Mouse (Mus musculus) cerebellum, adult 18-20 months (tissue): ENCODE results near the gene Tbk1.

Experiments used
- DNase-seq, 2 experiments: peaks; one replicate each; pipeline ENCODE4 v3.0.0; 2021

The Tbk1 gene

DNA sequence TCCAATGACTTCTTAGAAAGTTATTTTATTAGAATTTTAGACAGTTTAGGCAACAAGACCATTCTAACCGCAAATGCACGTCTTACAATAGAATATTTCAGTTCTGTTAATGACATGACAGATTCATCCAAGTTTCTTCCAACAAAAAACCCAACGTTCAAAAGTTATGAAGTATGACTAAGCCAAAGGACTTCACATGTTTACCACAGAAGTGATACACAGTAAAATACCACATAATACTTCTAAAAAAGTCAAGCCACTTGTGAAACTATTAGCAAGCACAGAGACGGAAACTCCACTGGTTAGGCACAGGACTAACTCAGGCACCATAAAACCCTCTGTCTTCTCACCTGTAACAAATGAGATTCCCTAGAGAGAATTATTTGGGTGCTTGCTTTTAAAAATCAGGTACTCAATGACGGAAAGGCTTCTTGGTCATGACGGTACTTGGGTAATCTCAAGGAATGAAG lies 819 bp upstream of the Tbk1 start:
- no peak for DNase-seq

GRCm38 (mm10) chr10:121585791-121586642 lies 570 bp downstream of the Tbk1 start:
- peak in 1 of 2 experiments; percentile 26 for DNase-seq

GRCm38 (mm10) chr10:121585056-121585790 lies 1.4 kb downstream of the Tbk1 start:
- no peak for DNase-seq

DNA sequence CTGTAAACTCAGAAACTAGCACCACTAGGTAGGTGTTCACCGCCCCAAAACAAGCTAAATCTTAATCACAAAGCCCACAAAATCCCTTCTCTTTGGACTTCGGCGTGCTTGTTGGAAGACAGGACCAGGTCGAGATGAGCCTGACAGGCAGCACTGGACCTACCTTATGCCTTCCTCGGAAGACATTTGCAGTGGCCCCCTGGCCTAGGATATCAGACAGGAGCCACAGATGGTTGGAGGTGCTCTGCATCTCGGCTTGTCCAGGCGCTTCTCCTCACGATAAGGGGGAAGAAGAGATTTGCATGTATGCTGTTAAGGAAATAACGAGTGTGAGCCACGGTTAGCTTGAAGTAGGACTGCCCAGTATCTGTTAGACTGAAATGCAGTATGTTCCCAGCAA lies 2.6 kb downstream of the Tbk1 start:
- no peak for DNase-seq

- no peak for DNase-seq
Measured at GRCm38 (mm10) chr10:121583016-121583415, 3.6 kb downstream of the Tbk1 start.

DNA sequence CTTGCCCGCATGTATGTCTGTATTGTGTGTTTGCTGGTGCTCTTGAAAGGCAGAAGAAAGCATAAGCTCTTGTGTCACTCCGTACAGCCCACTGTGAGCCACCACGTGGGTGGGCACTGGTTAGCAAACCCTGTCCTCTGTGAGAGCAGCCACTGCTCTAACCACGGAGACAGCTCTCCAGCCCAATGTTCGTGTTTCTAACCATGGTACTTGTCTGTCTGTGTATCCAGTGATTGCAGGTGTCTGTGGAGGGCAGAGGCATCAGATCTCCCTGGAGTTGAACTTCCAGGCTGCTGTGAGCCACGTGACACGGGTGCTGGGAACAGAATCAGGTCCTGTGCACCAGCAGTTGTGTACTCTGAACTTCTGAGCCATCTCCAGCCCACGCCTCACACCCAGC lies 4.3 kb downstream of the Tbk1 start:
- DNase-seq: no peak

DNA sequence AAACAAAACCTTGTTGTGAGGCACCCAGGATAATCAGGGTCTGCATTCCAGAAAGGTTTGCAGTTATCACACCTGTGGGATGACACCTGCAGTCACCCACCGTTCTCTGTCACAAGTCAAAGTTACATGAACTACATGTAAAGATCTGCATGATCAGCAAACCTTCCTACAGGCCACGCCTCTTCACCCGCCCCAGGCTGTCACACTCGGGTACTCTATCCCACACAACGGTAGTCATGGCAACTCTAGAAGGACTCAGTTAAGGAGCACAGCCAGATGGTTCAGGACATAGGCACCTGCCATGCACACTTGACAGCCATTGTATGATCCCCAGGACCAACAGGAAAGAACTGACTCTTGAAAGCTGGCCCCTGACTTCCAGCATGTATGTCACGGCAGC lies 5.2 kb downstream of the Tbk1 start:
- DNase-seq: no peak

- DNase-seq: no peak
Measured at GRCm38 (mm10) chr10:121580381-121580780, 6.2 kb downstream of the Tbk1 start.

- DNase-seq: no peak
Measured at GRCm38 (mm10) chr10:121576372-121576771, 10.2 kb downstream of the Tbk1 start.

GRCm38 (mm10) chr10:121571511-121572147 lies 15.0 kb downstream of the Tbk1 start:
- no peak for DNase-seq

- DNase-seq: no peak
Measured at GRCm38 (mm10) chr10:121571031-121571430, 15.6 kb downstream of the Tbk1 start.

DNA sequence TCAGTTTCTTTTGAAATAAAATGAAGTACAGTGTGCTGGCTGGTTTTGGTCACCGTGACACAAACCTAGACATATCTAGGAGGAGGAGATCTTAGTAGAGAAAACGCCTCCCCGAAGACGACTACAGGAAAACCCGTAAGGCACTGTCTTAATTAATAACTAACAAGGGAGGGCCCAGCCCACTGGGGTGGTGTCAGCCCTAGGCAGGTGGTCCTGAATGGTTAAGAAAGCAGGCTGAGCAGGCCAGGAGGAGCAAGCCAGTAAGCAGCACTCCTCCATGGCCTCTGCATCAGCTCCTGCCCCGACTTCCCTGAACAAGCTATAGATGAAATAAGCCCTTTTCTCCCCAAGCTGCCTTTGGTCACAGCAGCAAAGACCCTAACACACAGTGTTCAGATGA lies 16.8 kb downstream of the Tbk1 start:
- no peak for DNase-seq

GRCm38 (mm10) chr10:121569001-121569589 lies 17.5 kb downstream of the Tbk1 start:
- no peak for DNase-seq

DNA sequence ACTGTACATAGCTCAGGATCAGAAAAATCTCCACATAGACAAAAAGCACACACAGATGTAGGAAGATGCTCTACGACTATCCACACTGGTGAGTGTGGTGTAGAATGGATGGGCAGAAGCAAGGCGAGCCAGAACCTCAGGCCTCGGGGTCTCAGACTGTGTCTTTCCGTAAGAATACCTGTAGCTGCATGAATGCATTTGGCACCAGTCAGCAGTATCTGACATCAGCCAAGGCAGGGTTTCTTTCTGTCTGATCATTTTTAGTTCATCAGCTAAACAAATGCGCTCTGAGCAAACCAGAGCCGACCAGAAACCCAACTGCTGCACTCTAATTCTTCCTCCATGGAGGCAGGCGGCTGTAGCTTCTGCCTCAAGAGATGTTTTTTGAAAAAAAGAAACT lies 18.1 kb downstream of the Tbk1 start:
- DNase-seq: no peak

DNA sequence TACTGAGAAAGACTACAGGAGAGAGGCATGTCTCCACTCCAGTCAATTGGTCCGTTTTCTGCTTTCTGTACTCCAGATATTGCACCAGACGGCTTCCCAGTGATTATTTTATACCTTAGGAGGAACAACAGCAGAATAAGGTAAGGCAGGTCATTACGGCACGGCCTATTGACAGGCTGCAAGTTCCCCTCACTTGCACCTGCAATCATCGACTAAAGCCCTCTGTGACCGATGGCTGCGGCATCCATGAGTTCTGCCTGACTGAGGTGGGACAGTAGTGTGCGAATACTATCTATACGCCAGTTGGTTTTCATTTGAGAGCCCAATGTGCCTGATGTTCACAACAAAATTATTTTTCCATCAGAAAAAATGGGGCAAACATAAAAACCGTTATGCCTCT lies 18.6 kb downstream of the Tbk1 start:
- no peak for DNase-seq

DNA sequence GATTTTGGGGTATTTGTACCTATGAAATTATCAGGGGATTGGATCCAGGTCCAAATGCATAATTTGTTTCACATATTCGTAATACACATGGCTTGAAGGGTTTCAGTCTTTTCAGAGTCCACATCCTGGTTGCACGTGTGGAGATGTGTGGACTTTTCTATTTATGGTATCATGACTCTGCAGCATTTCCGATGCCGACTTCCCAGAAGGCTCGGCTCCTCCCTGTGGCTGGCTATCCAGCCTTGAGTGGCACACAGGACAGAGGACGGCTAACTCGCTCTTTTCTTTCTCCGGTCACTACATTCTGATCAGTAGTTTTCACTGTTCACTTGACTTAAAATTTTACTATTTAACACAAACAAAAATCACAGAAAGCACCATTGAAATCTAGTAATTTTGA lies 22.1 kb downstream of the Tbk1 start:
- DNase-seq: no peak

DNA sequence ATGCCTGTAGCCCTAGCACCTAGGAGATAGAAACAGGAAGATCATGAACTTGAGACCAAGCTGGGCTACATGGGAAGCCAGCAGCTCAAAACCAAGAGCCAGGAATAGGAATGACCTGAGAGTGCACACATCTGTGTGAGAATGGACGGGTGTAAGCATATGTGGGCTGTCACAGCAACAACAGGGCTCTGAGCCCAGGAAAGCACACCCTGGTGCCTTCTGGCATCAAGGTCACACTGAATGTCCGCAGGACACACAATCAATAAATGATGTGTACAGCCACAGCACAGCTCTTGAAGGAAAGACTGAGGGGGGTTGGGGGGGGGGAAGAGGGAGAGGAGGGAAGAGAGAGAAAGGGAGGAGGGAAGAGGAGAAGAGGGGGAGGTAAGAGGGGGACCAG lies 28.4 kb downstream of the Tbk1 start:
- DNase-seq: no peak

DNA sequence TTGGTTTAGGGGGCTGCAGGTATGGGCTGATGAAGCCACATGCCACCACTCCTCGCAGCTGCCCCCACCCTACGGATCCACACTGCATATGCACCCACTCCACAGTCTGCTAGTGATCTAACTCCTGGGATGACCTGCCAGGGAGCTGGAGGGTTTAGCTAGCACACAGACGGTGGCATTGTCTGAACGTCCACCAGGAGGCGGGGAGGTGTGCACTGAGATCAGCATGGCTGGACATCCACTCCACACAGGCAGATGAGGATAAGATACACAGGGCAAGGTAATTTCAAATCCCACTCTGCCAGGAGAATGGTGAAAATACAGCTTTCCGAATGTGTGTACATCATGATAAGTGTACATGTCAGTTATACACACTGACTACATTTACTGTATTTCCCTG lies 30.3 kb downstream of the Tbk1 start:
- no peak for DNase-seq

GRCm38 (mm10) chr10:121550334-121550733 lies 36.3 kb downstream of the Tbk1 start:
- DNase-seq: no peak

- no peak for DNase-seq
Measured at GRCm38 (mm10) chr10:121549670-121550069, 36.9 kb downstream of the Tbk1 start.

- no peak for DNase-seq
Measured at GRCm38 (mm10) chr10:121547162-121547561, 39.4 kb downstream of the Tbk1 start.

DNA sequence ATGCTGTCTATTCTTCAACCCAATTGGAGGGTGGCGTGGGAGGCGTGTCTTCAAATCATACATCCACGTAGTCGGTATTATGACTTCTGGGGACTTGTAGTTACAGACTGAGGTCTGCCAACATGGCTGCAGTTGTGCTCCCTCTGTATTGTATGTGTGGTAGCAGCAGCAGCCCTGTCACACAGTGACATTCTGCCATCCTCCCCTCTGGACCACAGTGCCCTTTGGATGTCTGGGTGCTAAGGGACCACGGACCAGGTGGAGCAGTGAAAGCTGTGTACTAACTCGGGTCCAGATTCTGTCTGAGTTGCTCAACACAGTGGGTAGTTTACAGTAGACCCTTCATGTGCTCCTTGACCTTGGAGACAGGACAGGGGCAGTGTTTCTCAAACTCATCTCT lies 43.0 kb downstream of the Tbk1 start:
- no peak for DNase-seq

DNA sequence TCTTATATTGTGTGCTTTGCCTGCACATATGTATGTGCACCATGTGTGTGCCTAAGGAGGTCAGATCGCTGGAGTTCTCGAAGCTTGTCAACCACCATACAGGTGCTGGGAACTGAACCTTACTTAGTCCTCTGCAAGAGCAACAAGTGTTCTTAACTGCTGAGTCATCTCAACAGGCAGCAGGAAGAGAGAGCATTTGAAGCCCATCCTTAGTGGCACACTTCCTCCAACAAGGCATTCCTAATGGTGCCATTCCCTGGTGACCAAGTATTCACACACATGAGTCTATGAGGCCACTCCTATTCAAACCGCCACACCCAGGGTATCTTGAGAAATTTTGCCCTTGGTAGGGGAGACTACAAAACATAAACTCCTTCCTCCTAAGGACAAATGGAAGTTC lies 44.4 kb downstream of the Tbk1 start:
- DNase-seq: no peak
